Mouse (Mus musculus) G1E (cell line): Measurements from ENCODE around the gene Fgfr2.

Experiments used
- CTCF ChIP-seq: IDR thresholded peaks from 2 replicates; pipeline ENCODE4 v1.5.1; 2012; ENCODE audit warnings: low read depth, low read length, inconsistent platforms, mixed read lengths
- GATA1 ChIP-seq: IDR thresholded peaks from 2 replicates; pipeline ENCODE4 v1.6.1; 2012; ENCODE audit warnings: borderline replicate concordance, low read length, inconsistent platforms, mixed read lengths
- TAL1 ChIP-seq: conservative IDR thresholded peaks from 2 replicates; pipeline ENCODE4 v1.6.1; 2012; ENCODE audit warnings: low read depth, low read length, inconsistent platforms, mixed read lengths

- no peak for TF ChIP-seq CTCF
- TF ChIP-seq GATA1: no peak
- TF ChIP-seq TAL1: no peak
These were observed 311.2 kb downstream of the Fgfr2 start for GRCm38 (mm10) chr7:132811716-132812618.
